Mouse (Mus musculus) layer of hippocampus, adult 18-20 months (tissue): ENCODE data around the gene Hoxa13. TPM values are rescaled to one million over a fixed set of nuclear protein-coding genes. Genes with fewer than 3 reads are reported as not detected.
A peak's percentile ranks its signal among the peaks of the same experiment; 100 is the strongest.

Experiments
- DNase-seq, 2 experiments: peaks; one replicate each; pipeline ENCODE4 v3.0.0; 2022; ENCODE audit warnings: low spot score in 2 of 2
- total RNA-seq, 2 experiments: library from RNA; stranded (reverse); gene quantifications; 2 replicates each; pipeline ENCODE4 v1.2.3; 2021

The Hoxa13 gene
- total RNA-seq, 2 experiments from 2014 or later: not detected

DNA sequence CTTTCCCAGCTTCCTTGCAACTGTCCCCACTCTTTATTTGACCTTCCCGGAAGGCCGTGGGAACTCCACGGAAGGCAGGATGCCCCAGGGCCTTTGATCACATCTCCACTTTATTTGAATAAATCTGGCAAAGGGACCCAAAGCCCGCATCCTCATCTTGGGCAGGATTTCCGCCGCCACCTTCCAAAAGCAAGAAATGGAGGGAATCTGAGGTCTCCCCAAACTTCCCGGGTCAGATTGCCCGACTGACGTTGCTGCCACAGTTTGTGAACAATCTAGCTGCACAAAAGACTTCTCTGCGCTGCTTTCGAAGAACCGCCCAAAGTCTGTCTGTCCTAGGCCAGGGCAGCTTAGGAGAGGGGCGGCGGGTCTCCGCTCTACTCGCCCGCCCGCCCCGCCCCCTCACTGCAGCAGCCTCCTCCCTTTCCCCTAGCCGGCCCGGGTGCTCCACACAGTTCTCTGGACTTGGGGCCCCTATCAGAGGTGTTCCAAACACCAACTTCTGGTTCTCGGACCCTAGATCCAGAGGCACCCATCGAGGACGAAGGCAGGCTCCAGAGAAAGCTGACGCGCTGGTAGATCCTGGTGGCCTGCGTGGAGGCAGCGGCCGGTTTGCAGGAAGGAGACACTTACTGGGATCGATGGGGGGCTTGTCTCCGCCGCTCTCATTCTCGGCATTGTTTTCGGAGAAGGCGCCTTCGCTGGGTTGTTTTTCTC, 35.6 kb downstream of the Hoxa13 start:
- DNase-seq: no peak

- no peak for DNase-seq
These were observed 36.5 kb downstream of the Hoxa13 start for GRCm38 (mm10) chr6:52223939-52224760.

DNA sequence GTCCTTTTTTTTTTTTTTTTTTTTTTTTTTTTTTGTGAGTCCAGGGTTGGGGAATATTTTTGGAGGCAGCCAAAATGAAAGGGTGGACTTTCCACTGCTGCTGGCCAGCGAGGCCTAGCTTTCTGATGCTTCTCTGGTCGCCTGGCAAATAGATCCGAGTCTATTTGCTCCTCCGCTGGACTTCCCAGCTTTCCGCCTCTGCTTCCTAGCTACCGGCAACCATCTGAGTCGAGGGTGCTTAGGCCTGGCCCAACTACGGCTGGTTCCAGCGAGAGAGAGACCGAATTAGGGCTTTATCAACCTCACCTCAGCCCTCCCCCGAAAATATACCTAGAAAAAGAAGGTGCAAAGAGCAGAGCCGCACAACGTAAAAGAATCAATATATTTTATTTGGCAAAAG, 38.0 kb downstream of the Hoxa13 start:
- no peak for DNase-seq

GRCm38 (mm10) chr6:52221993-52222685, 38.5 kb downstream of the Hoxa13 start:
- no peak for DNase-seq

GRCm38 (mm10) chr6:52221337-52221992, 39.2 kb downstream of the Hoxa13 start, which contains the start of gene Hoxa7:
Gene Hoxa7, minus strand, starts transcription at chr6:52221854.
- peak; percentile 73 to 88 for DNase-seq

DNA sequence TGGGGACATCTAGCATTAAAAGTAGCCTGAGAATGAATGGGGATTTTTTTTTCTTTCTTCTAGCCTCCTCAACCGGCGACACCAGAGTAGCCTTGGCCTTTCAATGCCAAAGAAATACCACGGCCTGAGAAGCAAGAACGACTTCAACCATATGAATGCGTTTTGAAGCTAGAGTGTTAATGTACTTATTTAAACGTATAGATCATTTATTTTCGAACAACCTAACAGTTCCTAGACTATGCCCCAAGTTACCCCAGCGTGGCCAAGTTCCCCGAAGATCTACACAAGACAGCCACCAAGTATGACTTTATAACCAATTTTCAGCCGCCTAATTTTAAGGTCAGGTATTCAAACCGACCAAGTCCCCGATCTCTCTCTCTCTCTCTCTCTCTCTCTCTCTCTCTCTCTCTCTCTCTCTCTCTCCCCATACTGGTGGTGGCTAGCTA, 39.8 kb downstream of the Hoxa13 start:
- no peak for DNase-seq

- DNase-seq: no peak
These were observed 40.4 kb downstream of the Hoxa13 start for GRCm38 (mm10) chr6:52220003-52220864.

DNA sequence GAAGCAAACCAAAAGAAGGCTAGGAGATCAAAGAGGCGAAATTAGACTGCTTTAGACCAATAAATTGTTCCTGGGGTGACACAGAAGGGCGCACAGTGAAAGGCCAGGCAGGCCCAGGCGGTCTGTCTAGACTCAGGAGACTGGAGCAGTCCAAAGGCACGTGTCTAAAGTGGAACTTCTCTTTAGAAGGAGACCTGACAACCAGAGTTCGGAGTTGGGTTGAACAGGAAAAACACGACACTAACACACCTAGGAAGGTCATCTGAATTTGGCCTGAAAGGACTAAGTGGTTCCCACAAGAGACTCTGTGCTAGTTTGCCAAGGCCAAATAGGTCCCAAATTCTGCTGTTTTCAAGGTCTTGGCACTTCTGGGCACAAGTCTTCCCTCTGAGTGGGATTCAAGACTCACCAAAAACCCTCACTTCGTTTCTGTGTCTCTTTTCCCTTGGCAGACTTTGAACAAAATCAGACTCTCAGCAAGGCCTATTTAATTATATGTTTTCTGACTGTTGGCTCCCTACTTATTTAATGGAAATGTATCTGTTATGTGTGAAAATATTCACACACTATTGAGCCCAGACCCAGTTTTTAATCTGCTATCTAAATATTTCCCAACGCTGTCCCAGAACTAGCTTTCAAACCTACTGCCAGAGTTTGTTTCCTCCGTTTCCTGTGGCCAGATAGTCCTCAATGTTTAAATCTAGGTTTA, 41.3 kb downstream of the Hoxa13 start:
- DNase-seq: no peak

GRCm38 (mm10) chr6:52218643-52219215, 42.0 kb downstream of the Hoxa13 start:
- no peak for DNase-seq

DNA sequence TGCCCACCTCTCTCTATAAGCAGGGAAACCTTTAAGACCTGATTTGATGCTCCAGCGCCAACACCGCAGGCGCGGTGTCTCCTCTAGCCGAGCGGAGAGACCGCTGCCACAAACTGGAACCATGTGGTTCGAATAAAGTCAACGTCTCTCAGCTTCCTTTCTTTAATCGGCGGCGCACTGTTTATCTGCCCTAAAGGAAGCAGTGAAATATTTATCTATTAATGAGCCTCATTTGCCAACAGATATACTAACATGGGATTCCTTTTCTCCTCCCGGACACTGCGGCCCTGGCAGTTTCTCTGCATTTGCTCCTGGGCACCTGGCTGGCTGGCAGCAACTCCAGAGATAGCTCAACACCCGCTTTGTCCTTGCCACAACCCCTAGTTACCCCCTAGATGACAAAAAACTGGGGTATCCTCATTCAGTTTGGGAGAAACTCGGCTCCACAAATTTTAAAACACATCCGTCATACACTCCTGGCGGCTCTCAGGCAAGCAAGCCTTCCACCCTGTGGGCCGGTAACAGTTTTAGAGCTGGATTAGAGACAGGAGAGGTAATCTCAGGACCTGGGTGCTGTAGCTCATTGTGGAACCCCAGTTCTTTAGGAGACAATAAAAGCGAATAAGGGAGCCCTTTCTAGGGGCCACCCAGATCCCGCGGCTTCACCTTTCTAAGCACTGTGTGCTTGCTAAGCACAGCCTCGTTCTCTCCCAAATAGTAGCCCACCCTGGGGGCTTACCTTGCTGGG, 42.6 kb downstream of the Hoxa13 start:
- no peak for DNase-seq

GRCm38 (mm10) chr6:52217459-52217768, 43.3 kb downstream of the Hoxa13 start:
- DNase-seq: no peak

- DNase-seq: no peak
These were observed 43.8 kb downstream of the Hoxa13 start for GRCm38 (mm10) chr6:52216691-52217458.

DNA sequence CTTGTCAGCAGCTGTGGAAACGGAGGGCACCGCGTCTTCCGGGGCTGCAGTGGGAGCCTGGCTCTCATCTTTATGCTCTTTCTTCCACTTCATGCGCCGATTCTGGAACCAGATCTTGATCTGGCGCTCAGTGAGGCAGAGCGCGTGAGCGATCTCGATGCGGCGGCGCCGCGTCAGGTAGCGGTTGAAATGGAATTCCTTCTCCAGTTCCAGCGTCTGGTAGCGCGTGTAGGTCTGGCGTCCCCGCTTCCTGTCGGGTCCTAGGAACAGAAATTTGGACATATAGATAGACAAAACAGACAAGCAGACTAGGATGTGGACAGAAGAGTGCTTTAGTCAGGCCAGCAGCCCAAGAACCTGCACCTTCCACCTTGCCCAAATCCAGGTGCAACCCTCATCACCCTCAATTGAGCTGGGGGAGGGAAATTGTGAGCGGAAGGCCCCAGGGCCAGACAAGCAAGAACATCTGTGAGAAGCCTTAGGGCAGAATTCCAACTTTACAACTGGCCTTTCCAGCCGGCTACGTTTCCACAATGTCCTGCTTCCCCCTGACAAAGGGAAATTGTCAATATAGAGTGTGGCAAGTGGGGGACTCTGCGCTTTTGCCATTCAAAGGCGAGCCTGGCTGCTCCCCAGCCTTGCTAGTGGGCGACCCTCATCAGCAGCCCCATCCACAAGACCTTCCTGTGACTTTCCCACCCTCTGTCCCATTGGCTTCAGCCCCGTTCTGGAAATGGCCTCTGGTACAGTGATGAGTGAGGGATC, 44.7 kb downstream of the Hoxa13 start:
- DNase-seq: no peak

GRCm38 (mm10) chr6:52215070-52215469, 45.6 kb downstream of the Hoxa13 start:
- DNase-seq: no peak

DNA sequence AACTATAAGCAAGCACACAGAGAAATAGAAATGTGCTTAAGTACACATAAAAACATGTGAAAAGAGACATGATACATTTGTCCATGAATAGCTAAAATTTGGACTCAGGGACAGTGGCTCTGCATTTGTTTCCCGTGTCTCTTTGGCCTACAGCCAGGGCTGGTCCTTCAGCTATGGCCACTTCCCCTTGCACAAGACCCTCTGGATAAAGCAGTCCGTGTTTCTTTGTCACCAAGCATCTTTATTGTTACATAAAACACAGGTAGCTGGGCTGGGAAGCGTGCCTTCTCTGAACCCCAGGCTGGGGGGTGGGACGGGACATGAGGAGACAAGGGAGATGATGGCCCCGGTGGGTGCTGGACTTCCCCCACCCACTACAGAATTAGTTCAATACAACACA, 46.4 kb downstream of the Hoxa13 start:
- no peak for DNase-seq

- no peak for DNase-seq
These were observed 47.3 kb downstream of the Hoxa13 start, which contains the start of the genes Hoxa3 and Gm28308 for GRCm38 (mm10) chr6:52213119-52213986. Gene Hoxa3, minus strand, starts transcription at chr6:52213336. Gene Gm28308, minus strand, starts transcription at chr6:52213339.
